Mouse (Mus musculus): ENCODE results near the gene Lrpprc. TPM values are rescaled to one million over a fixed set of nuclear protein-coding genes. Genes with fewer than 3 reads are reported as not detected.

The Lrpprc gene
- polyA plus RNA-seq, 1 experiment from 2014 or later: 61.7 TPM

GRCm38 (mm10) chr17:84790043-84790442 is 546 bp downstream of the Lrpprc start:
- Histone ChIP-seq H3K4me1 (replicated peaks) (peaks cover 18% of the 10 kb centered on the region), H3K36me3 (no peaks in the 10 kb centered on the region), H3K9ac (peak overlapping the region; percentile 81), H3K4me3 (peak overlapping the region; percentile 83), H3K4me2 (peak overlapping the region; percentile 82), H3K9me3 (replicated peaks) (no peaks in the 10 kb centered on the region), H3K27ac (peak overlapping the region; percentile 74), H3K27me3 (no peaks in the 10 kb centered on the region)
- WGBS: 0% methylated on average over 22 of the region's 22 CpGs
- ATAC-seq (replicated peaks; ENCODE audit: insufficient number of reproducible peaks, insufficient read depth, low FRiP score, low read depth): no peak

DNA sequence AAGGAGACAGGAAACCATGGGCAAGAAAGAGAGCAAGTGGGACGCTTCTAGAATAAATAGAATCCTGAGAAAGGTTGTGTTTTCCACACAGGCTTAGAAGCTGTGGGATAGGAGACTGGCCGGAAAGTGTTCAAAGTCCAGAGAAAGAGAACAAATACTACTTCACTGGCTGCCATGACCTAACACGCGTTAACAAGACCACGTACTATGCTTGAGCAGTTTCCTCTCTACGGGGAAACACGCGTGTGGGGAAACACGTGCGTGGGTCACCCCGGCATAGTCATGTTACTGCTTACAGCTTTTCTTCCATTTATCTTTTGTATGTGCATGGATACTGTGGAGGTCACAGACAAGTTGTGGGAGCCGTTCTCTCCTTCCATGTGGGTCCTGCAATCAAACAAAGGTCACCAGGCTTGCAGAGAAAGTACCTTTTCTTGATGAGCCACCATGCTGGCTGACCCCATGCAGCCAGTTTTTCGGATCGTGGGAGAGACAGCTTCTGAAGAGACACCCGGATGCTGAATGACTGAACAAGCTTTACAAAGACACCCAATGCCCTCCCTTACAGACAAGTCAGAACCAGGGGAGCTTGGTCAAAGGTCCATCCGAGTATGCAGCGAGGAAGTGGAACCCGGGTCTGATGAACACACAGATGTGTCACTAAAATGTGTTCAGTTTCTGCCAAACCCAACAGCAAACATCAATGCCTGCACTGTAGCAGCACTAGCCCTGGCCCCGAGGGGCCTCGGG is 2.0 kb downstream of the Lrpprc start:
- no peak for ATAC-seq (replicated peaks; ENCODE audit: insufficient number of reproducible peaks, insufficient read depth, low FRiP score, low read depth)
- no peaks in the 10 kb centered on the region for H3K9me3 ChIP-seq (replicated peaks)
- H3K4me2 ChIP-seq: peak overlapping the region; percentile 82; the same call in 1 of the 2 replicates
- 90% methylated on average over 20 of the region's 20 CpGs for WGBS
- no peak overlapping the region for H3K4me3 ChIP-seq
- H3K27ac ChIP-seq: no peak overlapping the region
- no peaks in the 10 kb centered on the region for H3K36me3 ChIP-seq
- H3K4me1 ChIP-seq (replicated peaks): peaks cover 18% of the 10 kb centered on the region
- no peaks in the 10 kb centered on the region for H3K27me3 ChIP-seq
- H3K9ac ChIP-seq: no peak overlapping the region

GRCm38 (mm10) chr17:84787477-84787876 is 3.1 kb downstream of the Lrpprc start:
- Histone ChIP-seq H3K9me3 (replicated peaks) (no peaks in the 10 kb centered on the region), H3K4me1 (replicated peaks) (peaks cover 18% of the 10 kb centered on the region), H3K27me3 (no peaks in the 10 kb centered on the region), H3K9ac (no peak overlapping the region), H3K36me3 (no peaks in the 10 kb centered on the region), H3K27ac (no peak overlapping the region), H3K4me3 (no peak overlapping the region), H3K4me2 (no peak overlapping the region)
- ATAC-seq (replicated peaks; ENCODE audit: insufficient number of reproducible peaks, insufficient read depth, low FRiP score, low read depth): no peak
- 81% methylated on average over 11 of the region's 11 CpGs for WGBS

- no peak overlapping the region for H3K27ac ChIP-seq
- H3K4me1 ChIP-seq (replicated peaks): peaks cover 18% of the 10 kb centered on the region
- no peak overlapping the region for H3K4me3 ChIP-seq
- no peaks in the 10 kb centered on the region for H3K9me3 ChIP-seq (replicated peaks)
- H3K4me2 ChIP-seq: no peak overlapping the region
- no peaks in the 10 kb centered on the region for H3K36me3 ChIP-seq
- no peak for ATAC-seq (replicated peaks; ENCODE audit: insufficient number of reproducible peaks, insufficient read depth, low FRiP score, low read depth)
- no peak overlapping the region for H3K9ac ChIP-seq
- H3K27me3 ChIP-seq: no peaks in the 10 kb centered on the region
- WGBS: 87% methylated on average over 8 of the region's 8 CpGs
Measured at GRCm38 (mm10) chr17:84786911-84787310, 3.7 kb downstream of the Lrpprc start.

DNA sequence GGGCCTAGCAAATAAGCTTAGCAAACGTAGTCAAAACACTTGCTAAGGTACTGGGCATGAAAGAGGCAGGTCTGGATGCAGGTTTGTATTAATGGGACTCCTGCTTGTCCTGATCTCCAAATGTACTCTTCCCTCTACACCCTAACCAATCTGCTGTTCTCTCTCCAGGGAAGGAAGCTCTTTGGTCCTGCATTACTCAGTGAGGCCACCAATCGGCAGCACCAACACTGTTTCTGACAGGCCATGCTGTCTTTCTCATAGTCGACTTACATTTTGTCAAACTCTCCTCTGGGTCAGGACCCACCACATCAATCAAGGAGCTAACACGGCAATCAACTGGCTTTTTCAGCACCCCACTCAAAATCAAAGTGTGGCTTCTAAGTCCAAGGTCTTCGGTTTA is 5.4 kb downstream of the Lrpprc start:
- Histone ChIP-seq H3K4me2 (no peak overlapping the region), H3K4me1 (replicated peaks) (peaks cover 13% of the 10 kb centered on the region), H3K4me3 (no peak overlapping the region), H3K9ac (no peak overlapping the region), H3K27ac (no peak overlapping the region), H3K9me3 (replicated peaks) (no peaks in the 10 kb centered on the region), H3K27me3 (no peaks in the 10 kb centered on the region), H3K36me3 (no peaks in the 10 kb centered on the region)
- 71% methylated on average over 5 of the region's 5 CpGs for WGBS
- no peak for ATAC-seq (replicated peaks; ENCODE audit: insufficient number of reproducible peaks, insufficient read depth, low FRiP score, low read depth)

- H3K9me3 ChIP-seq (replicated peaks): no peaks in the 10 kb centered on the region
- H3K4me2 ChIP-seq: no peak overlapping the region
- WGBS: 88% methylated on average over 5 of the region's 5 CpGs
- no peak overlapping the region for H3K4me3 ChIP-seq
- no peaks in the 10 kb centered on the region for H3K36me3 ChIP-seq
- no peaks in the 10 kb centered on the region for H3K27me3 ChIP-seq
- ATAC-seq (replicated peaks; ENCODE audit: insufficient number of reproducible peaks, insufficient read depth, low FRiP score, low read depth): no peak
- no peak overlapping the region for H3K27ac ChIP-seq
- H3K4me1 ChIP-seq (replicated peaks): no peaks in the 10 kb centered on the region
- no peak overlapping the region for H3K9ac ChIP-seq
Measured at GRCm38 (mm10) chr17:84783491-84783890, 7.1 kb downstream of the Lrpprc start.

- no peak for ATAC-seq (replicated peaks; ENCODE audit: insufficient number of reproducible peaks, insufficient read depth, low FRiP score, low read depth)
- H3K27me3 ChIP-seq: no peaks in the 10 kb centered on the region
- WGBS: 97% methylated on average over 6 of the region's 6 CpGs
Measured at GRCm38 (mm10) chr17:84780321-84780720, 10.3 kb downstream of the Lrpprc start.

GRCm38 (mm10) chr17:84778477-84778978 is 12.1 kb downstream of the Lrpprc start:
- no peaks in the 10 kb centered on the region for H3K9me3 ChIP-seq (replicated peaks)
- no peak overlapping the region for H3K4me2 ChIP-seq
- H3K9ac ChIP-seq: no peak overlapping the region
- no peak for ATAC-seq (replicated peaks; ENCODE audit: insufficient number of reproducible peaks, insufficient read depth, low FRiP score, low read depth)
- 79% methylated on average over 7 of the region's 7 CpGs for WGBS
- no peak overlapping the region for H3K27ac ChIP-seq
- peaks cover 13% of the 10 kb centered on the region for H3K36me3 ChIP-seq
- no peak overlapping the region for H3K4me3 ChIP-seq
- H3K4me1 ChIP-seq (replicated peaks): peaks cover 12% of the 10 kb centered on the region
- no peaks in the 10 kb centered on the region for H3K27me3 ChIP-seq

More at GRCm38 (mm10) chr17:84780321-84780720, 10.3 kb downstream of the Lrpprc start:
- Histone ChIP-seq H3K4me3 (no peak overlapping the region), H3K4me1 (replicated peaks) (peaks cover 12% of the 10 kb centered on the region), H3K4me2 (no peak overlapping the region), H3K27ac (no peak overlapping the region), H3K9me3 (replicated peaks) (no peaks in the 10 kb centered on the region), H3K9ac (no peak overlapping the region), H3K36me3 (peaks cover 4% of the 10 kb centered on the region; the same call in 1 of the 2 replicates)

DNA sequence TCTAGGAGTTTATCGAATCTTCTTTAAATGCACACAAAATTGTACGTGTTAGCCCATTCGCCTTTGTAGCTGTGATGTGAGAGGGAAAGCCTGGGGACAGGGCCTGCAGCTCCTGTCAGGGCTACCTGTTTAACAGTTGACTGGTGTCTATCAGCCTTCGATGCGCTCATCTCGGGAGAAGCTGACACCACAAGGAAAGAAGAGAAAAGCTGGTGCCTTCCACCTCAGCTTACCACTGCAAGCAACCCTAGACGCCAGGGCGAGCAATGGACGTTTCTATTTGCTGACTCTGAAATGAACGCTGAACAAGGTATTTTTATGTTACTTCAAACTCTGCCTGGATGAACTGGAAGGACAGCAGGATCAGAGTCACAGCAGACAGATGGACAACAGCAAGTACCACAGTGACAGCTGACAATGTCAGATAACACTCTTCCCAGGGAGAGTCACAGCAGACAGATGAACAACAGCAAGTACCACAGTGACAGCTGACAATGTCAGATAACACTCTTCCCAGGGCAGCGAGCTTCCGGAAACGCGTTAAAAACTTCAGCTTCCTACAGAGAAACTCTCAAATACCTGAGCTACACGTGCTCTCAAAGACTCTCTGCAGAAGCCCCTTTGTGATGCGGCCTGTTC is 14.1 kb downstream of the Lrpprc start:
- H3K9ac ChIP-seq: no peak overlapping the region; the same call in 1 of the 2 replicates
- H3K27me3 ChIP-seq: no peaks in the 10 kb centered on the region
- no peaks in the 10 kb centered on the region for H3K9me3 ChIP-seq (replicated peaks)
- no peak overlapping the region for H3K4me3 ChIP-seq
- WGBS: 48% methylated on average over 16 of the region's 16 CpGs
- H3K4me1 ChIP-seq (replicated peaks): peaks cover 12% of the 10 kb centered on the region
- peak overlapping the region; percentile 13; the same call in 1 of the 2 replicates for H3K4me2 ChIP-seq
- no peak for ATAC-seq (replicated peaks; ENCODE audit: insufficient number of reproducible peaks, insufficient read depth, low FRiP score, low read depth)
- H3K27ac ChIP-seq: no peak overlapping the region
- H3K36me3 ChIP-seq: peaks cover 24% of the 10 kb centered on the region

DNA sequence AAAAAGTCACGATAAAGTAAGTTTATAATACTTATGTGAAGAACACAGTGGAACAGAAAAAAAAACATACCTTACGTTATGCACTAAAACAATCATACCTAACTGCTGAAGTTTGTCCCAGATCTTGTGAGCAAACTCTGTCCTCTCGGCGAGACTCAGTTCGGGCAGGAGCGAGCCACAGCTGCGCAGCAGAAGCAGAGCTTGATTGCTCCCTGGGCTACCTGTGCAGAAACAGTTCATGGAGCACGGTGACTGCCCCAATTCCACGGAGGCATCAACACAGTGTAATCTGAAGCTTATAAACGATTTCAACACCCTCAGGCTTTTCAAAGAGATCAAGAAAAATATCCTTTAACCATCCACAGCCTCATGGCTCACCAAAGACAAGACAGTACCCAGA is 15.3 kb downstream of the Lrpprc start:
- no peak for ATAC-seq (replicated peaks; ENCODE audit: insufficient number of reproducible peaks, insufficient read depth, low FRiP score, low read depth)
- Histone ChIP-seq H3K9me3 (replicated peaks) (no peaks in the 10 kb centered on the region), H3K27ac (no peak overlapping the region), H3K27me3 (no peaks in the 10 kb centered on the region), H3K4me3 (no peak overlapping the region), H3K9ac (no peak overlapping the region), H3K36me3 (peaks cover 31% of the 10 kb centered on the region), H3K4me1 (replicated peaks) (peaks cover 12% of the 10 kb centered on the region), H3K4me2 (no peak overlapping the region)
- WGBS: 89% methylated on average over 10 of the region's 10 CpGs

- Histone ChIP-seq H3K4me2 (no peak overlapping the region), H3K9ac (no peak overlapping the region), H3K27ac (no peak overlapping the region), H3K36me3 (peaks cover 56% of the 10 kb centered on the region), H3K4me1 (replicated peaks) (peaks cover 9% of the 10 kb centered on the region), H3K9me3 (replicated peaks) (no peaks in the 10 kb centered on the region), H3K27me3 (no peaks in the 10 kb centered on the region), H3K4me3 (no peak overlapping the region)
- 92% methylated on average over 9 of the region's 9 CpGs for WGBS
- no peak for ATAC-seq (replicated peaks; ENCODE audit: insufficient number of reproducible peaks, insufficient read depth, low FRiP score, low read depth)
Measured at GRCm38 (mm10) chr17:84771882-84772281, 18.7 kb downstream of the Lrpprc start.
